Mouse (Mus musculus) T-helper 17 cell (primary cell): ENCODE measurements around the gene Gas7.

Experiments
- in situ Hi-C, 2 experiments: fragments of 300-600 bp; cut with MboI, MseI; formaldehyde crosslinking; loops; 1 replicate in 1 of 2; 2 replicates in 1 of 2; pipeline ENCODE4 v1.15.1; 2025; ENCODE audit warnings: high pct_unique_total_duplicates in 2 of 2

Gene Gas7

GRCm38 (mm10) chr11:67694703-67695376, 239.6 kb downstream of the Gas7 start, which contains the start of gene Rcvrn:
Gene Rcvrn (plus strand): TSS chr11:67695326.
- in situ Hi-C loops = loop anchor here in 1 of 2 experiments (25.0 kb wide), 1 partner anchor 583 kb away; no protein-coding TSS in a partner anchor

- in situ Hi-C loops = loop anchor here in 1 of 2 experiments (10.0 kb wide), 1 partner anchor 958 kb away; no protein-coding TSS in a partner anchor
Observed at GRCm38 (mm10) chr11:67712976-67713375, 257.7 kb downstream of the Gas7 start.

- in situ Hi-C loops = loop anchor here in 1 of 2 experiments (10.0 kb wide), 1 partner anchor 961 kb away; no protein-coding TSS in a partner anchor
Observed at GRCm38 (mm10) chr11:67715382-67715781, 260.1 kb downstream of the Gas7 start.

GRCm38 (mm10) chr11:67721485-67721884, 266.2 kb downstream of the Gas7 start:
- in situ Hi-C loops = no loop called here

- in situ Hi-C loops = no loop called here
Observed at GRCm38 (mm10) chr11:67722399-67723156, 267.3 kb downstream of the Gas7 start.

- in situ Hi-C loops = no loop called here
Observed at GRCm38 (mm10) chr11:67723231-67724013, 268.2 kb downstream of the Gas7 start.

- in situ Hi-C loops = no loop called here
Observed at GRCm38 (mm10) chr11:67727095-67727494, 271.9 kb downstream of the Gas7 start.

DNA sequence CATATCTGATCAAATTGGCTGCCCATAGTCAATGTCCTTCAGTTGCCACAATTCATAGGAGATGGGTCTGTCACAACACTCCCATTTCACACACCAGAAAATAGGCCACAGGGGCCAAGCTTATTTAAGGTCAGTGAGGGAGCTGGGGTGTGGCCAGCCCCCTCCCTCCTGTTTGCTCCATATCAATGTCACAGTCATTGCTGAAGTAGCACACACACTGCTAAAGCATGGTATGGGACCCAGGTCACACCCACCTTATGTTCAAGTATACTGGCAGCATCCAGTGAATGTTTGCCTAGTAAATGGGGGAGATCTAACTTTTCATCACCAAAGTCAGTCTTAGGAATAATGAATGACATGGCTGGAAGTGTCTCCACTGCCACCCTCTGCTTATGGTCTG, 273.5 kb downstream of the Gas7 start:
- in situ Hi-C loops = no loop called here

DNA sequence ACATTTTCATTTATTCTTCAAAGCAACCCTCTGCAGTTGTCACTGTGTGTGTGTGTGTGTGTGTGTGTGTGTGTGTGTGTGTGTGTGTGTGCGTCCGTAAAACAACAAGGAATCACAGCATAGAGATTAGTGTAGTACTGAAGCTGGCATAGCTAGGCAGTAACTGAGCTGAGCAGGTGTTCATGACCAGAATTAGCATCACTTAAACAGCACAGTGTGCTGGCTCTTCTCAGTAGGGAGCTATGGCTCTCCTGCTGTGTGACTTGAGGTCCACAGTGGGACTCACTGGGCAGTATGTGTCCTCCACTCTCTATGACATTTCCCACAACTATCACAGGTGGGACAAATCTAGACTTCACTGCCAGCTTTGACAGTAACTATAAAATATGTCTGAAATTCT, 275.8 kb downstream of the Gas7 start:
- in situ Hi-C loops = no loop called here

GRCm38 (mm10) chr11:67733726-67734125, 278.5 kb downstream of the Gas7 start:
- in situ Hi-C loops = no loop called here

GRCm38 (mm10) chr11:67734597-67734996, 279.4 kb downstream of the Gas7 start:
- in situ Hi-C loops = no loop called here

DNA sequence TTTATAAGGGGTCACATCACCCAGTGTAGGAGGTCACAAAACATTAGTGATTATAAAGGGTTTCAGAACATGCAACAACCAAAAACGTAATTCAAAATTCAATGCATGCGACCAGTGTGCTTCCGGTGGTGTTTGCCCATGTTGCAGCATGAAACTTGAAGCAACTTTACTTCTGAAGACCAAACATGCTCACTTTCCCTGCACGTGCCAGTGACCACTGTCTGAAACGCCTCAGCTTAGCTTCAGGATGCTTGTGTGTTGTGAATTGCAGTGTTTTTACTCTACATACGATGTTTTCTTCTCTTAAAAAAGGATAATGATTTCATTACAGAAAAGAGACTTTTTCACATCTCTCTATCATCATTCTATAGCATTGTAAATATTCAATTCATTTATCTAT, 283.1 kb downstream of the Gas7 start:
- in situ Hi-C loops = no loop called here
